Mouse (Mus musculus) heart, embryonic 11.5 days (tissue): Measurements from ENCODE around the gene Snrk. TPM values are rescaled to one million over a fixed set of nuclear protein-coding genes. Genes with fewer than 3 reads are reported as not detected.
A peak's percentile ranks its signal among the peaks of the same experiment; 100 is the strongest.

Experiments
- ATAC-seq: fragments of 200-750 bp; cut with Nextera tagmentation; replicated peaks from 2 replicates; pipeline ENCODE4 v1.8.0; 2017; ENCODE audit warnings: moderate library complexity; ENCODE audit not compliant: insufficient number of reproducible peaks, low FRiP score, low TSS enrichment
- H3K27ac ChIP-seq: fragments of 300-500 bp; sonication (generic); 2 replicates; pipeline ENCODE4 v1.5.1; 2014; ENCODE audit warnings: mild to moderate bottlenecking, low read depth, low read length
- H3K27me3 ChIP-seq: fragments of 300-500 bp; sonication (generic); 2 replicates; pipeline ENCODE4 v1.6.1; 2014; ENCODE audit warnings: mild to moderate bottlenecking, low read length, mixed read lengths; ENCODE audit not compliant: control insufficient read depth, insufficient read depth
- H3K36me3 ChIP-seq: fragments of 300-500 bp; sonication (generic); 2 replicates; pipeline ENCODE4 v1.6.1; 2014; ENCODE audit warnings: mild to moderate bottlenecking, low read length, moderate library complexity, mixed read lengths; ENCODE audit not compliant: control insufficient read depth, insufficient read depth
- H3K4me1 ChIP-seq: fragments of 300-500 bp; sonication (generic); 2 replicates; pipeline ENCODE4 v1.6.1; 2014; ENCODE audit warnings: low read length; ENCODE audit not compliant: control insufficient read depth, insufficient read depth
- H3K4me2 ChIP-seq: fragments of 300-500 bp; sonication (generic); 2 replicates; pipeline ENCODE4 v1.6.1; 2014; ENCODE audit warnings: mild to moderate bottlenecking, moderate library complexity
- H3K4me3 ChIP-seq: fragments of 300-500 bp; sonication (generic); 2 replicates; pipeline ENCODE4 v1.5.1; 2014; ENCODE audit warnings: low read depth, low read length
- H3K9ac ChIP-seq: fragments of 300-500 bp; sonication (generic); 2 replicates; pipeline ENCODE4 v1.6.1; 2014; ENCODE audit warnings: mild to moderate bottlenecking, low read depth, low read length, moderate library complexity
- H3K9me3 ChIP-seq: fragments of 300-500 bp; sonication (generic); replicated peaks from 2 replicates; pipeline ENCODE4 v1.6.1; 2016; ENCODE audit warnings: low read length; ENCODE audit not compliant: control insufficient read depth
- WGBS: fragments of 180-500 bp; shearing (Covaris S2); extraction: QIAGEN DNeasy Blood & Tissue Kit; methylation state at CpG from one replicate; pipeline ENCODE4 v1.1.7; 2014; ENCODE audit not compliant: insufficient replicate concordance; 5-methylcytosine and 5-hydroxymethylcytosine counted together
- polyA plus RNA-seq: library from polyadenylated mRNA; unstranded; fragments of >200 nt; fragmentation: Nextera tagmentation; extraction: Ambion mirVana; gene quantifications from 2 replicates; pipeline ENCODE4 v1.2.1, GENCODE M21; 2014

Gene Snrk
- polyA plus RNA-seq, 1 experiment from 2014 or later, result 30.6 TPM

GRCm38 (mm10) chr9:122173405-122174233 lies 56.6 kb downstream of the Snrk start:
- 71% methylated on average over 9 of the region's 9 CpGs for WGBS

GRCm38 (mm10) chr9:122174723-122175122 lies 57.7 kb downstream of the Snrk start:
- Histone ChIP-seq H3K4me1 (peaks cover 14% of the 10 kb centered on the region), H3K9ac (no peak overlapping the region), H3K4me2 (no peak overlapping the region), H3K36me3 (no peaks in the 10 kb centered on the region), H3K27me3 (no peaks in the 10 kb centered on the region), H3K27ac (no peak overlapping the region), H3K9me3 (no peaks in the 10 kb centered on the region), H3K4me3 (no peak overlapping the region)
- WGBS, result 86% methylated on average over 6 of the region's 6 CpGs
- no peak for ATAC-seq

More at GRCm38 (mm10) chr9:122173405-122174233, 56.6 kb downstream of the Snrk start:
- no peak for ATAC-seq
- H3K27me3 ChIP-seq, result no peaks in the 10 kb centered on the region
- no peaks in the 10 kb centered on the region for H3K9me3 ChIP-seq
- no peak overlapping the region for H3K4me2 ChIP-seq
- no peaks in the 10 kb centered on the region for H3K36me3 ChIP-seq
- no peak overlapping the region for H3K27ac ChIP-seq
- no peak overlapping the region for H3K4me3 ChIP-seq
- peaks cover 9% of the 10 kb centered on the region for H3K4me1 ChIP-seq
- H3K9ac ChIP-seq, result no peak overlapping the region

- H3K27ac ChIP-seq, result no peak overlapping the region
- no peak overlapping the region for H3K9ac ChIP-seq
- H3K4me3 ChIP-seq, result no peak overlapping the region
- H3K4me2 ChIP-seq, result no peak overlapping the region
- H3K4me1 ChIP-seq, result peaks cover 14% of the 10 kb centered on the region
- no peak for ATAC-seq
- no peaks in the 10 kb centered on the region for H3K36me3 ChIP-seq
- no peaks in the 10 kb centered on the region for H3K27me3 ChIP-seq
- 75% methylated on average over 7 of the region's 7 CpGs for WGBS
- no peaks in the 10 kb centered on the region for H3K9me3 ChIP-seq
Measured at GRCm38 (mm10) chr9:122177256-122178220, 60.5 kb downstream of the Snrk start.

DNA sequence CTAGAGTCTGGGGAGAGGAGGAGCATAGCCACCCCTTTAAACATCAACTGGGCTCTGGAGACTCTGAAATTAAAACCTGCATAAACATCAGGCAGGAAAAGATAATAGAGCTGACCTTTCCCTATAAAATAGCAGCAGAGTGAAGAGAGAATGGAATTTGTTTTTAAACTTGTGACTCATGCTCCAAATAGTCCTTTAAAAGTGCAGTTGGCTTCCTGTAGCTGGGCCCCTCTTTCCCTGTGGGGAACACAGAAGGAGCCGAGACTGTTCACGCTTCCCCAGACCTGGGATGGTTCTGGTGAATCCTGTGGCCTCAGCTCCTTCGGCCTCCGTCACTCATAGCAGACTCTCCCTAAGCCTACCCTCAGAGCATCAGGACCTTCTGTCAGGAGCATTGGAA lies 61.4 kb downstream of the Snrk start:
- Histone ChIP-seq H3K36me3 (no peaks in the 10 kb centered on the region), H3K4me1 (peaks cover 14% of the 10 kb centered on the region), H3K4me2 (no peak overlapping the region), H3K9ac (no peak overlapping the region), H3K27me3 (no peaks in the 10 kb centered on the region), H3K27ac (0 out of 2 replicates have a peak overlapping the region, but pooled peaks have one; percentile 36), H3K9me3 (no peaks in the 10 kb centered on the region), H3K4me3 (no peak overlapping the region)
- ATAC-seq, result no peak
- WGBS, result 49% methylated on average over 4 of the region's 4 CpGs

- Histone ChIP-seq H3K27ac (no peak overlapping the region), H3K4me1 (peaks cover 16% of the 10 kb centered on the region), H3K4me3 (no peak overlapping the region), H3K4me2 (no peak overlapping the region), H3K36me3 (no peaks in the 10 kb centered on the region), H3K27me3 (no peaks in the 10 kb centered on the region), H3K9me3 (no peaks in the 10 kb centered on the region), H3K9ac (no peak overlapping the region)
- no peak for ATAC-seq
- WGBS, result 85% methylated on average over 3 of the region's 3 CpGs
Measured at GRCm38 (mm10) chr9:122180105-122180504, 63.0 kb downstream of the Snrk start.

GRCm38 (mm10) chr9:122183074-122183473 lies 66.0 kb downstream of the Snrk start:
- H3K9me3 ChIP-seq, result no peaks in the 10 kb centered on the region
- H3K27ac ChIP-seq, result no peak overlapping the region
- WGBS, result 75% methylated on average over 4 of the region's 4 CpGs
- H3K9ac ChIP-seq, result no peak overlapping the region
- peaks cover 31% of the 10 kb centered on the region for H3K4me1 ChIP-seq
- H3K36me3 ChIP-seq, result no peaks in the 10 kb centered on the region
- H3K27me3 ChIP-seq, result no peaks in the 10 kb centered on the region
- no peak overlapping the region for H3K4me2 ChIP-seq
- no peak overlapping the region for H3K4me3 ChIP-seq
- no peak for ATAC-seq

DNA sequence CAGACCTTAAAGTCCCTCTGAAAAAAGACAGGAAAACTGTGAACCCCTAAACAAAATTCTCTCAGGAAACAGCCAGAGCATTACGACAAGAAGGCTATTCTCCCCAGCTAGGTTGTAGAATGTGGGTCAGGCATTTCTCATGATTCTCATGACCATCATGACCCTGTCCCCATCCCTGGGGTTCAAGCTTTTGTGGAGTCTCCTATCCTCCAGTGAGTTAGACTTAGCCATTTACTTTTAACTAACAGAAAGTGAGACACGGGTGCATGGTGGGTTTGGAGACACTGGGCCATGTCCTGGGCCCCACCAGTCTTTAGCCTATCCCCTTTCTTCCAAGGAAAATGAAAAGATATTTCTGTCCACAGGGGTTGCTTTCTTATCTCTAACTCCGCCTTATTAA lies 67.3 kb downstream of the Snrk start:
- H3K4me3 ChIP-seq, result no peak overlapping the region
- WGBS, result 73% methylated on average over 3 of the region's 3 CpGs
- H3K27ac ChIP-seq, result no peak overlapping the region
- H3K27me3 ChIP-seq, result no peaks in the 10 kb centered on the region
- peaks cover 24% of the 10 kb centered on the region for H3K4me1 ChIP-seq
- no peak for ATAC-seq
- no peaks in the 10 kb centered on the region for H3K36me3 ChIP-seq
- no peak overlapping the region for H3K4me2 ChIP-seq
- H3K9me3 ChIP-seq, result no peaks in the 10 kb centered on the region
- H3K9ac ChIP-seq, result no peak overlapping the region

GRCm38 (mm10) chr9:122185061-122185460 lies 68.0 kb downstream of the Snrk start:
- Histone ChIP-seq H3K4me1 (peaks cover 24% of the 10 kb centered on the region), H3K9ac (no peak overlapping the region), H3K9me3 (no peaks in the 10 kb centered on the region), H3K4me2 (no peak overlapping the region), H3K27ac (no peak overlapping the region), H3K27me3 (no peaks in the 10 kb centered on the region), H3K4me3 (no peak overlapping the region), H3K36me3 (no peaks in the 10 kb centered on the region)
- WGBS, result 19% methylated on average over 2 of the region's 2 CpGs
- no peak; the same call in 1 of the 2 replicates for ATAC-seq
